Mouse (Mus musculus): ENCODE results near the gene Patz1.

The Patz1 gene

DNA sequence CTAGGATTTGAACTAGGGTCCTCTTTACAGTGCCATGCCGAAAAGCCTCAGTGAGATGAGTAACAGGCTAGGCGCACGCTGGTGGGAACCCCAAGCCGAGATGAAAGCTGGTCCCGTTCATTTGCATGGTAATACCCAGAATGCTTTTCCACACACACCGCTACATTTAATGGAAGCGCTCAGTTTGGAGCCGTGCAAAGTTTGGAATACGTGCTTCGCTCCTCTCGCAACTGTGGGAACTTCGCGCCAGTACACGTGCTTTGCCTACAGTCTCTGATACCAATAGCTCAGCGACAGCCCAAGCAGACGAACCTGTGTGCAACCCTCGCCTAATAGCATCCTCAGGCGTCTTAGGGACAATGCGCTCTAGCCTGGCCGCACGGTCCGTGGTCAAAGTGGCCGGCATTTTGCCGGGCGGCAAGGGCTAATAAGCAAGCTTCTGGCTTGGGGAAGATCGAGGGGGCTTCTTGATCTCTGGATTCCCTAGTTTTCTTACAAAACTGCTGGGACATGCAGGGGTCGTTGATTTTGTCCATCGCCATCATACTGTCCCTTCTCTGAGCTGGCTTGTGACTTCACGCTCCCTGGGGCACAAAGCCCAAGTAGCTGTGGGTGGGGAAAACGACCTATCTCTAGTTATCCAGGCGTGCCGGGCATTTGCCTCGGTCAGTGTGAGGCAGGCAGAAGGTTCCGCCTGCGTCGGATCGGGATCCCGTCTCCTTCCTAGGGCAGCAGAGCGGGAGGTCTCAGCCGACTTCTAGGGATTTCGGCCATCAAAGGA is at the start of gene Patz1:
TSS of gene Patz1 (plus strand) at position 354 of the 781 bp plus-strand sequence.
- DNase-seq (ENCODE audit: low read depth, low spot score): peak; percentile 74

- DNase-seq (ENCODE audit: low read depth, low spot score): no peak
Observed at GRCm38 (mm10) chr11:3242395-3242794, 46.3 kb upstream of the Patz1 start.

GRCm38 (mm10) chr11:3243771-3244170 is 44.9 kb upstream of the Patz1 start:
- DNase-seq (ENCODE audit: low read depth, low spot score): no peak

DNA sequence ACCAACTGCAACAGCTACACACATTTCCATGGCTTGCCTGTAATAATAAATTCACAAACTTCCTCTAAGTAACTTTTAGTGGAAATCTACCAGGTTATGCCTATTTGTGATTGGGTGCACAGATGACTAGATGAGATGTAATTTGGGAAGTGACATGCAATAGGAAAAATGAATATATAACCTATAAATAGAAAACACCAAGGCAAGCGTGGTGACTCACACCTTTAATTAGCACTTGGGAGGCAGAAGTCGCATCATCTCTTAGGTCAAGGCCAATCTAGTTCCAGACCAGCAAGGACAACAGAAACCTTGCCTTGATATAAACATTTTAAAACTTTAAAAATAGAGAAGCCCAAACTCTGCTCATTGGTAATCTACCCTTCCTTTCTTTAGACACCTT is 41.3 kb upstream of the Patz1 start:
- no peak for DNase-seq (ENCODE audit: low read depth, low spot score)

DNA sequence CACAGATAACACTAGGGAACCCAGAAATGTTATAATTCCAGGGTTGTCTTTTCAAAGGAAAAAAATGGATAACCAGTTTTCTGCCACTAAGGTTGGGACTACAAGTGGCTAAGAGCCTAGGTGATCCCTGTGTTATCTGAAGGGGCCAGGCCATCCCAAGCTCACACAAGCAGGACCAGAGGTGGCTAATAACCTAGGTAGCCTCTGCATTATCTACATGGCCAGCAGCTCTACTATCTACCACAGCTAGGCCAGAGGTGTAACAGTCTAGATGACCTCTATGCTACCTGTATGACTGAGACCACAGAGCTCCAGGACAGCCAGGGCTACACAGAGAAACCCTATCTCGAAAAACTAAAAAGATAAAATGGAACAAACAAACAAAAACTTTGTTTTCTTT is 29.1 kb upstream of the Patz1 start:
- no peak for DNase-seq (ENCODE audit: low read depth, low spot score)

- DNase-seq (ENCODE audit: low read depth, low spot score): peak; percentile 64
Observed at GRCm38 (mm10) chr11:3265291-3266078, 23.2 kb upstream of the Patz1 start.

DNA sequence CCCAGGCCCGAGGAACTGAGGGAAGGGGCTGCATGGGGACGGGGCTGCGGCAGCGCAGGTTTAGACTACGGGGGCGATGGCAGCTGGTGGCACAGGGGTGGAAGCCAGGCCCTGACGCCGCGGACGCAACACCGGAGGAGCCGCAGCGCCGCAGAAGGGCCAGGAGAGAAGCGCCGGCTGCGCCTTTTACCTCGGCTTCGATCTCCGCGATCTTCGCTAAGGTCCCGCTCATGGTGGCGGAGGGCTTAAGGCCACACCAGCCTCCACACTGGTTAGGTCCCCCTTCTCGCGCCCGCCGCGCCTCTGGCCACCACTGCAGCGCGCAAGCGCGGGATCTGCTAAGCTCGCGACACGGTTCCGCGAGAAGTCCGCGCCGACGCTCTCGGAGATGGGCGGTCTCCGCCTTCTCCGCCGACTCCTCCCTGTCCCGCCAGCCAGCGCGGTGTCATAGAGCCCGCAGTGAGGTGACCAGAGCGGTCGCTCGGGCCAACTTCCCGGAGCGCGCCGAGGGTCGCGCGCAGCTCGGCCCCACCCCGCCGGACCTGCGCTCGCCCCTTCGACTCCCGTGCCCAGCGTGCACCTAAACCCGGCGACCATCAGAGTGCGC is 22.5 kb upstream of the Patz1 start, which contains the start of gene Drg1:
TSS of gene Drg1 (minus strand) at position 337 of the 607 bp plus-strand sequence.
- peak; percentile 99 for DNase-seq (ENCODE audit: low read depth, low spot score)

- peak; percentile 18 for DNase-seq (ENCODE audit: low read depth, low spot score)
Observed at GRCm38 (mm10) chr11:3267133-3267532, 21.5 kb upstream of the Patz1 start.

DNA sequence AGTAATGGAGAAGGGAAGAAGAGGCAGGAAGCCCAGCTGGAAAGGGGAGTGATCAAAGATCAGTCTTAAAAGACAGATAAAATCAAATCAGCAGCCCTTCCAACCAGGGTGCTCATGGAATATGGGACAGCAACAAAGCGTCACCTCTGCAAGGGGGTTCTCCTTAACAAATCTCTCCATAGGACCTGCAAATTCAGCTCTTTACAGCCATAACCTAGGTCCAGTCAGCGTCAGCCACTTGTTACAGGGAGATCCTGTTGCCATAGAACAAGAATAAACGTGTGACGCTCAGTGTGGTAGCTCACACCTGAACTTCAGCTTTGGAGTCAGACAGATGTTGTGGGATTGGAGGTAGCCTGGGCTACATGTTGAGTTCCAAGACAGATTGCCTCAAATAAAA is 19.4 kb upstream of the Patz1 start:
- DNase-seq (ENCODE audit: low read depth, low spot score): no peak

- DNase-seq (ENCODE audit: low read depth, low spot score): peak; percentile 71
Observed at GRCm38 (mm10) chr11:3278351-3278750, 10.3 kb upstream of the Patz1 start.

GRCm38 (mm10) chr11:3279729-3280128 is 8.9 kb upstream of the Patz1 start:
- DNase-seq (ENCODE audit: low read depth, low spot score): no peak

DNA sequence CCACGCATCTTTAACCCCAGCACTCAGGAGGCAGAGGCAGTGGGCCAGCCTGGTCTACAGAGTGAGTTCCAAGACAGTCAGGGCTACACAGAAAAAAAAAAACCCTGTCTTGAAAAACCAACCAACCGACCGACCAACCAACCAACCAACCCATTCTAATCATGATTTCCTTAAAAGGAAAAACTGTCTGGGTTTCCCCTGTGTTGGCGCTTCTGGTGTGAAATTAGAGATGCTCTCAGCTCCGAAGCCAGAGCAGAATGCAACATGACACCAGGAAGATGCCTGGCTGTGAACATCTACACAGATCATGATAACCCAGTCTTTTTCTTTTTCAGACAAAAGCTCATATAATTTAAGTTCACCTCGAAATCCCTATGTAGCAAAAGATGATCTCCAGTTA is 5.8 kb upstream of the Patz1 start:
- DNase-seq (ENCODE audit: low read depth, low spot score): no peak

GRCm38 (mm10) chr11:3283645-3284044 is 5.0 kb upstream of the Patz1 start:
- no peak for DNase-seq (ENCODE audit: low read depth, low spot score)

DNA sequence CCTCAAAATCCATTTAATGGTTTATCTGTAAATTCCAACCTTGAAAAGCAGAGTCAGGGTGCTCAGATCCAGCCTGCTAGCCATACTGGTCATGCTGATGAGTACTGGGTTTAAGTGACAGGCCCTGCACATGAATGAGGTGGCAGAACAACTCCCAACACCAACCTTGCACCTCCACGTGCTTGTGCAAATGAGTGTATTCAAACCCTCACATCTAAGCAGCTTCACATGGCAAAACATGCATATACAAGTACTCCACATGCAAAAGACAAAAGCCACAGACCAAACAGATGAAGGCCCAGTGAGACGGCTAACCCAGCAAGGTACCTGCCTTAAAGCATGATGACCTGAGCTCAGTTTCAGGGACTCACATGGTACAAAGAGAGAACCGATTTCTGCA is 2.7 kb upstream of the Patz1 start:
- DNase-seq (ENCODE audit: low read depth, low spot score): no peak

DNA sequence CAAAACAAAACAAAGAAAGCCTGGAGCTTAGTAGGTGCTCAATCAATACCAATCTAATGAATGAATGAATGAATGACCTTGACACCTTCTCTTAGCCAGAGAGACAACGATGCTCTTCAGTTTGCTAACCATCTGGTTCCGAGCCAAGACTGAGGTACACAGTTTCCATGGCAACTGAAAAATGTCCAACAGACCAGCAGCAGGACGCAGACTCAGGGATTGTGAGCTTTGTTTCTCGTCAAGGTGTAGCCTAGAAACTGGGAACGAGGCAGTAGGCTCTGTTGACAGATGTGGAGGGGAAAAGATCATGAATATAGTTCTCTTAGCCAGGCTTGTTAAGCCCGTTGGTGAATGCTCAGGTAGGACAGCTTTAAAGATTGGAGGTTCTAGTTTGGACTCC is 1.5 kb upstream of the Patz1 start:
- DNase-seq (ENCODE audit: low read depth, low spot score): peak; percentile 58

- no peak for DNase-seq (ENCODE audit: low read depth, low spot score)
Observed at GRCm38 (mm10) chr11:3287921-3288320, 753 bp upstream of the Patz1 start.

GRCm38 (mm10) chr11:3289302-3289802 is 678 bp downstream of the Patz1 start:
- peak; percentile 90 for DNase-seq (ENCODE audit: low read depth, low spot score)

DNA sequence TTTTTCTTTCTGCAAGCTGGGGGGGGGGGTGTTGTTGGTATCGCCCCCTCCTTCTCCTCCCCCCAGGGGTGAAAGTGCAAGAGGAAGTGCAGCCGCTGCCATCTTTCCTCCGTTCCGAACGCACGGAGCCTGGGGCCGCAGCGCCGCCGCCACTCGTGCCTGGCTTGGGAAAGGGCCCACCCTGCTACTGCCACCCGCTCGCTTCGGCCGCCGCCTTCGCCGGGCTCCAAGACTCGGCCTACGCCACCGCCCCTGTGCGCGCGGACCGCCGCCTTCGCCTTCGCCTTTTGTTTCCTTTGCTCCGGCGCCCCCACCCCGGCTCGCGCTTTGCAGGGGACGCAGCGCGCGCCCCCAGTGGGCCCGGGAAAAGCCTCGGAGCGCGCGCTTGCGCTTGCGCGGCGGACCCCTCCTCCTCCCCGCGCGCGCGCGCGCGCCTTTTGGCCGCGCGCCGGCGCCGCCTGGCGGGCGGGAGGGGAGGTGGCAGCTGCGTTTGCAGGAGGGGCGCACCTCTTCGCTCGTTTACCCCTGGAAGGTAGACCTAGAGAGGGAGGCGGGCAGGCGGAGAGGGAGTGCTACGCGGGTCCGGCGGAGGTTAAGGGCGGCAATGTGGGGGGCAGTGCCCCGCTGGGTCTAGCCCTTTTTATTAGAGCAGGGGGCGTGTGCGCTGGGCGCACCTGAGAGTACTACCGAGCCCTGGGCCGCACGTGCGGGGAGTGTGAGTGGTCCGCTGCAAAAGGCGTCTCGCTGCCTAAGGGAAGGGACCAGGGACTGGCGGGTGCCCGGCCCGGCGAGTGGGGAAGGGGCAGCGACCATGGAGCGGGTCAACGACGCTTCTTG is 1.3 kb downstream of the Patz1 start:
- peak; percentile 96 for DNase-seq (ENCODE audit: low read depth, low spot score)

DNA sequence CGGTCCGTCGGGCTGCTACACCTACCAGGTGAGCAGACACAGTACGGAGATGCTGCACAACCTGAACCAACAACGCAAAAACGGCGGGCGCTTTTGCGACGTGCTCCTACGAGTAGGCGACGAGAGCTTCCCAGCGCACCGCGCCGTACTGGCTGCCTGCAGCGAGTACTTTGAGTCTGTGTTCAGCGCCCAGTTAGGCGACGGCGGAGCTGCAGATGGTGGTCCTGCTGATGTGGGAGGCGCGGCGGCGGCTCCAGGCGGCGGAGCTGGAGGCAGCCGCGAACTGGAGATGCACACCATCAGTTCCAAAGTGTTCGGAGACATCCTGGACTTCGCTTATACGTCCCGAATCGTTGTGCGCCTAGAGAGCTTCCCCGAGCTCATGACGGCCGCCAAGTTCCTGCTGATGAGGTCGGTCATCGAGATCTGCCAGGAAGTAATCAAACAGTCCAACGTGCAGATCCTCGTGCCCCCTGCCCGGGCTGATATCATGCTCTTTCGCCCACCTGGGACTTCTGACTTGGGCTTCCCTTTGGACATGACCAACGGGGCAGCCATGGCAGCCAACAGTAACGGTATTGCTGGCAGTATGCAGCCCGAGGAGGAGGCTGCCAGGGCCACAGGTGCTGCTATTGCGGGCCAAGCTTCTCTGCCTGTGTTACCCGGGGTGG is 2.1 kb downstream of the Patz1 start:
- DNase-seq (ENCODE audit: low read depth, low spot score): peak; percentile 74

DNA sequence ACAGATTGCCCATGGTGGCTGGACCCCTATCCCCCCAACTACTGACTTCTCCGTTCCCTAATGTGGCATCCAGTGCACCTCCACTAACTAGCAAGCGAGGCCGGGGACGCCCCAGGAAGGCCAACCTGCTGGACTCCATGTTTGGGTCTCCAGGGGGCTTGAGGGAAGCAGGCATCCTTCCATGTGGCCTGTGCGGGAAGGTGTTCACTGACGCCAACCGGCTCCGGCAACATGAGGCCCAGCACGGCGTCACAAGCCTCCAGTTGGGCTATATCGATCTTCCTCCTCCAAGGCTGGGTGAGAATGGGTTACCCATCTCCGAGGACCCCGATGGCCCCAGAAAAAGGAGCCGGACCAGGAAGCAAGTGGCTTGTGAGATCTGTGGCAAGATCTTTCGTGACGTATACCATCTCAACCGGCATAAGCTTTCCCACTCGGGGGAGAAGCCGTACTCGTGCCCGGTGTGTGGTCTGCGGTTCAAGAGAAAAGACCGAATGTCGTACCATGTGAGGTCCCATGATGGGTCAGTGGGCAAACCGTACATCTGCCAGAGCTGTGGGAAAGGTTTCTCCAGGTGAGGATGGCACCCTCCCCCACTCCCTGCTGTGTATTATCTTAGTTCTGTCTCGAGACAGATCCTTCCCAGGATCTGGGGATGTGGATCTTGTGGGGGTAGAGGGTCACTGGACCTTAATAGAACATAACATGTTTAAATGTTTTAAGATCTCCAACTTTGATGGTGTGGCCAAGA is 2.8 kb downstream of the Patz1 start:
- peak; percentile 35 for DNase-seq (ENCODE audit: low read depth, low spot score)
